In genomic region chr9:62828662-62829086, GRCm38 (mm10) we compare ENCODE assay signal across 8 mouse cellular contexts. TPM values are rescaled to one million over a fixed set of nuclear protein-coding genes. Genes with fewer than 3 reads are reported as not detected.
DNase-seq lines count a peak whose midpoint lies in the region; ATAC-seq and TF ChIP-seq lines count a peak whose summit lies in the region.

No protein-coding gene starts in this region.

- no peaks in the 10 kb centered on the region for H3K27me3 ChIP-seq in heart, embryonic 15.5 days
- H3K27me3 ChIP-seq in liver, embryonic 14.5 days (ENCODE audit: control insufficient read depth, insufficient read depth, low read length), result no peaks in the 10 kb centered on the region
- no peaks in the 10 kb centered on the region for H3K27me3 ChIP-seq in neural tube, embryonic 11.5 days (ENCODE audit: control insufficient read depth, insufficient read depth, low read length)
- no peaks in the 10 kb centered on the region for H3K27me3 ChIP-seq in stomach, postnatal 0 days (ENCODE audit: control insufficient read depth, insufficient read depth, low read length)

- no peak for TF ChIP-seq EP300 in liver, embryonic 14.5 days (IDR thresholded peaks at IDR 0.05; ENCODE audit: low read depth)
- TF ChIP-seq EP300 in stomach, postnatal 0 days (optimal IDR thresholded peaks at IDR 0.05), result no peak

- H3K9me3 ChIP-seq in heart, embryonic 15.5 days (replicated peaks), result no peaks in the 10 kb centered on the region
- H3K9me3 ChIP-seq in liver, embryonic 14.5 days (ENCODE audit: control insufficient read depth, low read length), result no peaks in the 10 kb centered on the region
- H3K9me3 ChIP-seq in neural tube, embryonic 11.5 days (ENCODE audit: control insufficient read depth, low read length), result no peaks in the 10 kb centered on the region
- H3K9me3 ChIP-seq in stomach, postnatal 0 days (ENCODE audit: control insufficient read depth, low read length), result no peaks in the 10 kb centered on the region

- H3K4me1 ChIP-seq in heart, embryonic 15.5 days (replicated peaks), result peaks cover 16% of the 10 kb centered on the region
- peaks cover 4 to 21% of the 10 kb centered on the region in 2 experiments; a peak in 3 of 4 replicates for H3K4me1 ChIP-seq in liver, embryonic 14.5 days (replicated peaks; ENCODE audit: control insufficient read depth in 2 of 2, insufficient read depth in 2 of 2, low read length in 1 of 2)
- peaks cover 4% of the 10 kb centered on the region; the same call in 1 of the 2 replicates for H3K4me1 ChIP-seq in neural tube, embryonic 11.5 days (ENCODE audit: control insufficient read depth, insufficient read depth, low read length)
- no peaks in the 10 kb centered on the region for H3K4me1 ChIP-seq in stomach, postnatal 0 days (replicated peaks; ENCODE audit: control insufficient read depth, insufficient read depth)

- H3K36me3 ChIP-seq in heart, embryonic 15.5 days, result no peaks in the 10 kb centered on the region
- H3K36me3 ChIP-seq in liver, embryonic 14.5 days (replicated peaks; ENCODE audit: control insufficient read depth, insufficient read depth, low read depth), result no peaks in the 10 kb centered on the region
- no peaks in the 10 kb centered on the region for H3K36me3 ChIP-seq in neural tube, embryonic 11.5 days (ENCODE audit: control insufficient read depth, insufficient read depth, low read length)
- no peaks in the 10 kb centered on the region for H3K36me3 ChIP-seq in stomach, postnatal 0 days (ENCODE audit: control insufficient read depth, insufficient read depth, low read length)

- peak overlapping the region; percentile 56 for H3K27ac ChIP-seq in heart, embryonic 15.5 days
- H3K27ac ChIP-seq in liver, embryonic 14.5 days, result no peak overlapping the region; the same call in 1 of the 2 replicates
- H3K27ac ChIP-seq in neural tube, embryonic 11.5 days (ENCODE audit: low read depth, low read length), result no peak overlapping the region; the same call in 1 of the 2 replicates
- H3K27ac ChIP-seq in stomach, postnatal 0 days (replicated peaks), result no peak overlapping the region

- under 1% methylated on average over 23 of the region's 23 CpGs for WGBS in heart, embryonic 15.5 days
- under 1% methylated on average over 23 of the region's 23 CpGs for whole genome bisulfite sequencing in liver, embryonic 14.5 days (ENCODE audit: insufficient replicate concordance)
- WGBS in neural tube, embryonic 11.5 days, result under 1% methylated on average over 23 of the region's 23 CpGs
- 0% methylated on average over 23 of the region's 23 CpGs for WGBS in stomach, postnatal 0 days

- H3K4me3 ChIP-seq in heart, embryonic 15.5 days, result peak overlapping the region; percentile 31
- H3K4me3 ChIP-seq in liver, embryonic 14.5 days (ENCODE audit: insufficient read depth in 1 of 2, low read depth in 2 of 2, low read length in 2 of 2), result peak overlapping the region in 1 of 2 experiments; percentile 51; a peak in 3 of 4 replicates
- H3K4me3 ChIP-seq in neural tube, embryonic 11.5 days (ENCODE audit: low read depth, low read length), result no peak overlapping the region
- peak overlapping the region; percentile 25 for H3K4me3 ChIP-seq in stomach, postnatal 0 days (ENCODE audit: low read depth, low read length)

- H3K4me2 ChIP-seq in heart, embryonic 15.5 days, result peak overlapping the region; percentile 60
- H3K4me2 ChIP-seq in liver, embryonic 14.5 days (ENCODE audit: low read depth), result peak overlapping the region; percentile 91
- peak overlapping the region; percentile 33 for H3K4me2 ChIP-seq in neural tube, embryonic 11.5 days (ENCODE audit: low read depth)
- H3K4me2 ChIP-seq in stomach, postnatal 0 days (replicated peaks; ENCODE audit: low read depth), result peak overlapping the region; percentile 53

- peak; percentile 93 for ATAC-seq in CD4-positive, CD25-positive, alpha-beta regulatory T cell, adult 4 months
- peak; percentile 97 for ATAC-seq in heart, embryonic 15.5 days (replicated peaks; ENCODE audit: insufficient number of reproducible peaks, insufficient read depth, low FRiP score, low read depth)
- peak; percentile 84 for ATAC-seq in liver, embryonic 14.5 days (ENCODE audit: insufficient read depth)
- peak; percentile 91 for ATAC-seq in neural tube, embryonic 11.5 days (ENCODE audit: insufficient read depth, low FRiP score, low TSS enrichment)
- ATAC-seq in stomach, postnatal 0 days (ENCODE audit: low FRiP score, low TSS enrichment), result peak; percentile 99

- peak; percentile 99 for TF ChIP-seq CTCF in liver, embryonic 14.5 days (IDR thresholded peaks at IDR 0.05; ENCODE audit: low read depth)
- TF ChIP-seq CTCF in stomach, postnatal 0 days (IDR thresholded peaks at IDR 0.05; ENCODE audit: low read depth), result peak; percentile 98

- peak; percentile 89 for DNase-seq in c-Kit-negative CD71-positive TER-119-positive erythroid progenitor cells, embryonic 14.5 days (ENCODE audit: low read depth, low spot score)
- DNase-seq in fibroblast of lung, adult 2 months (ENCODE audit: low read depth), result peak; percentile 96
- DNase-seq in kidney, postnatal 25 days, result peak; percentile 98 to 99
- DNase-seq in liver, embryonic 14.5 days (ENCODE audit: low read depth in 3 of 3, low spot score in 3 of 3), result peak; percentile 86 to 91 (median 90)
- peak; percentile 98 for DNase-seq in neural tube, embryonic 11.5 days (ENCODE audit: low spot score)
- DNase-seq in stomach, postnatal 0 days (ENCODE audit: low spot score), result peak; percentile 98

- H3K9ac ChIP-seq in heart, embryonic 15.5 days, result no peak overlapping the region
- no peak overlapping the region for H3K9ac ChIP-seq in liver, embryonic 14.5 days (replicated peaks)
- H3K9ac ChIP-seq in neural tube, embryonic 11.5 days (ENCODE audit: low read length), result no peak overlapping the region; the same call in 1 of the 2 replicates
- H3K9ac ChIP-seq in stomach, postnatal 0 days (ENCODE audit: low read length), result no peak overlapping the region

RNA-seq across cellular contexts. Expression of gene Cln6, which starts 9.9 kb away (rescaled TPM):
- 10 to 100 TPM in 1 of 2 experiments, 1 to 10 TPM in 1; 9.2 to 10.8 TPM for polyA plus RNA-seq in CD4-positive, CD25-positive, alpha-beta regulatory T cell, adult 4 months (2017; shearing (Covaris generic))
- 14.1 and 18.0 TPM in 2 replicates for polyA plus RNA-seq in heart, embryonic 15.5 days (2015; fragmentation: Nextera tagmentation; extraction: Ambion mirVana)
- 18.5 and 18.8 TPM in 2 replicates for polyA plus RNA-seq in liver, embryonic 14.5 days (2012; rRNA removed)
- polyA plus RNA-seq in liver, embryonic 14.5 days (2014; fragmentation: Nextera tagmentation; extraction: Ambion mirVana), result 12.4 and 15.5 TPM in 2 replicates
- 10.2 and 10.4 TPM in 2 replicates for polyA plus RNA-seq in neural tube, embryonic 11.5 days (2014; fragmentation: Nextera tagmentation; extraction: Ambion mirVana)
- 16.2 and 17.4 TPM in 2 replicates for polyA plus RNA-seq in stomach, postnatal 0 days (2015; fragmentation: Nextera tagmentation; extraction: Ambion mirVana)

RNA-seq across cellular contexts. Expression of gene Fem1b, which starts 16.9 kb away (rescaled TPM):
- polyA plus RNA-seq in CD4-positive, CD25-positive, alpha-beta regulatory T cell, adult 4 months (2017; shearing (Covaris generic)), result 1 to 10 TPM; 3.9 to 4.7 TPM
- polyA plus RNA-seq in heart, embryonic 15.5 days (2015; fragmentation: Nextera tagmentation; extraction: Ambion mirVana), result 11.4 and 14.8 TPM in 2 replicates
- polyA plus RNA-seq in liver, embryonic 14.5 days (2012; rRNA removed), result 5.8 and 8.2 TPM in 2 replicates
- polyA plus RNA-seq in liver, embryonic 14.5 days (2014; fragmentation: Nextera tagmentation; extraction: Ambion mirVana), result 12.5 and 15.5 TPM in 2 replicates
- 57.2 and 59.3 TPM in 2 replicates for polyA plus RNA-seq in neural tube, embryonic 11.5 days (2014; fragmentation: Nextera tagmentation; extraction: Ambion mirVana)
- 6.6 and 6.8 TPM in 2 replicates for polyA plus RNA-seq in stomach, postnatal 0 days (2015; fragmentation: Nextera tagmentation; extraction: Ambion mirVana)

RNA-seq across cellular contexts. Expression of gene Calml4, which starts 29.2 kb away (rescaled TPM):
- 1 to 10 TPM in 1 of 2 experiments, under 1 TPM in 1; 0.63 to 1.0 TPM for polyA plus RNA-seq in CD4-positive, CD25-positive, alpha-beta regulatory T cell, adult 4 months (2017; shearing (Covaris generic))
- polyA plus RNA-seq in heart, embryonic 15.5 days (2015; fragmentation: Nextera tagmentation; extraction: Ambion mirVana), result 3.0 and 4.3 TPM in 2 replicates
- polyA plus RNA-seq in liver, embryonic 14.5 days (2012; rRNA removed), result 0.98 and 1.1 TPM in 2 replicates
- polyA plus RNA-seq in liver, embryonic 14.5 days (2014; fragmentation: Nextera tagmentation; extraction: Ambion mirVana), result 1.6 and 2.2 TPM in 2 replicates
- polyA plus RNA-seq in neural tube, embryonic 11.5 days (2014; fragmentation: Nextera tagmentation; extraction: Ambion mirVana), result 1.4 and 1.8 TPM in 2 replicates
- polyA plus RNA-seq in stomach, postnatal 0 days (2015; fragmentation: Nextera tagmentation; extraction: Ambion mirVana), result 21.6 and 24.6 TPM in 2 replicates

Comparison
In these comparisons a context has a peak if more than half of its experiments do, and no peak if none do; other contexts are left out.
1. H3K4me2 ChIP-seq: peak in every context shown above with its lines; median percentile 91 in liver, embryonic 14.5 days; 60 in heart, embryonic 15.5 days; 53 in stomach, postnatal 0 days; 33 in neural tube, embryonic 11.5 days.